Mouse (Mus musculus): Measurements from ENCODE around the gene Mlh1. TPM values are rescaled to one million over a fixed set of nuclear protein-coding genes. Genes with fewer than 3 reads are reported as not detected.
A peak's percentile ranks its signal among the peaks of the same experiment; 100 is the strongest.

Mlh1 gene
- polyA plus RNA-seq, 1 experiment from 2014 or later, result 56.4 TPM

GRCm38 (mm10) chr9:111260360-111260985, 11.1 kb downstream of the Mlh1 start:
- Histone ChIP-seq H3K27ac (replicated peaks; ENCODE audit: low read depth, low read length) (no peak overlapping the region), H3K4me1 (ENCODE audit: control insufficient read depth, insufficient read depth, low read length) (no peaks in the 10 kb centered on the region), H3K4me2 (ENCODE audit: low read depth, low read length) (no peak overlapping the region), H3K9ac (replicated peaks; ENCODE audit: low read length) (no peak overlapping the region), H3K36me3 (replicated peaks; ENCODE audit: control insufficient read depth, insufficient read depth, low read depth, low read length) (no peaks in the 10 kb centered on the region; the same call in 1 of the 2 replicates), H3K4me3 (ENCODE audit: low read depth, low read length) (no peak overlapping the region), H3K9me3 (replicated peaks; ENCODE audit: control insufficient read depth, low read length) (no peaks in the 10 kb centered on the region), H3K27me3 (ENCODE audit: control insufficient read depth, insufficient read depth, low read length) (no peaks in the 10 kb centered on the region)
- 30% methylated on average over 1 of the region's 1 CpGs for WGBS
- DNase-seq (ENCODE audit: low spot score) (no peak), ATAC-seq (replicated peaks; ENCODE audit: insufficient number of reproducible peaks, low FRiP score, low TSS enrichment, low read depth) (no peak)

DNA sequence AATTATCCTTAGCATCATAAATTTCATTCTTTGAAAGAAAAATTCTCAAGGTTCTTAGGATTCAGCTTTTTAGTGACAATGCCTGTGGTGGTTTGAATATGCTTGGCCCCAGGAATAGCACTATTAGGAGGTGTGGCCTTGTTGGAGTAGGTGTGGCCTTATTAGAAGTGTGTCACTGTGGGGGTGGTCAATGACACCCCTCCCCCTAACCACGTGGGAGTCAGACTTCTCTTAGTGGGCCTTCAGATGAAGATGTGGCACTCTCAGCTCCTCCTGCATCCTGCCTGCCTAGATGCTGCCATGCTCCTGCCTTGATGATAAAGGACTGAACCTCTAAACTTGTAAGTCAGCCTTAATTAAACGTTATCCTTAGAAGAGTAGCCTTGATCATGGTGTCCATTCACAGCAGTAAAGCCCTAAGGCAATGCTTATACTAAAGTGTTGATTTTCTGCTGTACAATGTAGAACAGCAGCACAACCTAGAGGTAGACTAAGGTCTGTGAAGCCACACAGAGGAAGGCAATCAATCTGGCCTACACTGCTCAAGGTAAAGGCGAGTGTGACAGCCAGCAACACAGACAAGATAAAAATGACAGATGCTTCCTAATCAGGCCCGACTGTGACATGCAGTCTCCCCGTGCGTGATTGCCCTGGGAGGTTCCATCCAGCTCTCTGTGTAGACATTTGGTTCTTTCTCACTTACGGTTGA, 19.3 kb downstream of the Mlh1 start:
- WGBS, result 77% methylated on average over 7 of the region's 7 CpGs
- Histone ChIP-seq H3K27ac (replicated peaks; ENCODE audit: low read depth, low read length) (no peak overlapping the region), H3K4me3 (ENCODE audit: low read depth, low read length) (no peak overlapping the region), H3K4me1 (ENCODE audit: control insufficient read depth, insufficient read depth, low read length) (no peaks in the 10 kb centered on the region), H3K4me2 (ENCODE audit: low read depth, low read length) (no peak overlapping the region), H3K9me3 (replicated peaks; ENCODE audit: control insufficient read depth, low read length) (no peaks in the 10 kb centered on the region), H3K27me3 (ENCODE audit: control insufficient read depth, insufficient read depth, low read length) (no peaks in the 10 kb centered on the region), H3K9ac (replicated peaks; ENCODE audit: low read length) (no peak overlapping the region), H3K36me3 (replicated peaks; ENCODE audit: control insufficient read depth, insufficient read depth, low read depth, low read length) (peaks cover 3% of the 10 kb centered on the region)
- ATAC-seq (replicated peaks; ENCODE audit: insufficient number of reproducible peaks, low FRiP score, low TSS enrichment, low read depth), result no peak
- no peak for DNase-seq (ENCODE audit: low spot score)

- DNase-seq (ENCODE audit: low spot score) (peak; percentile 18), ATAC-seq (replicated peaks; ENCODE audit: insufficient number of reproducible peaks, low FRiP score, low TSS enrichment, low read depth) (no peak)
- no peak overlapping the region for H3K4me2 ChIP-seq (ENCODE audit: low read depth, low read length)
- H3K4me3 ChIP-seq (ENCODE audit: low read depth, low read length), result no peak overlapping the region
- no peaks in the 10 kb centered on the region for H3K27me3 ChIP-seq (ENCODE audit: control insufficient read depth, insufficient read depth, low read length)
- H3K9ac ChIP-seq (replicated peaks; ENCODE audit: low read length), result no peak overlapping the region
- H3K9me3 ChIP-seq (replicated peaks; ENCODE audit: control insufficient read depth, low read length), result no peaks in the 10 kb centered on the region
- H3K27ac ChIP-seq (replicated peaks; ENCODE audit: low read depth, low read length), result no peak overlapping the region
- 84% methylated on average over 3 of the region's 3 CpGs for WGBS
- H3K4me1 ChIP-seq (ENCODE audit: control insufficient read depth, insufficient read depth, low read length), result no peaks in the 10 kb centered on the region
- peaks cover 3% of the 10 kb centered on the region for H3K36me3 ChIP-seq (replicated peaks; ENCODE audit: control insufficient read depth, insufficient read depth, low read depth, low read length)
Measured at GRCm38 (mm10) chr9:111247682-111248246, 23.8 kb downstream of the Mlh1 start.

DNA sequence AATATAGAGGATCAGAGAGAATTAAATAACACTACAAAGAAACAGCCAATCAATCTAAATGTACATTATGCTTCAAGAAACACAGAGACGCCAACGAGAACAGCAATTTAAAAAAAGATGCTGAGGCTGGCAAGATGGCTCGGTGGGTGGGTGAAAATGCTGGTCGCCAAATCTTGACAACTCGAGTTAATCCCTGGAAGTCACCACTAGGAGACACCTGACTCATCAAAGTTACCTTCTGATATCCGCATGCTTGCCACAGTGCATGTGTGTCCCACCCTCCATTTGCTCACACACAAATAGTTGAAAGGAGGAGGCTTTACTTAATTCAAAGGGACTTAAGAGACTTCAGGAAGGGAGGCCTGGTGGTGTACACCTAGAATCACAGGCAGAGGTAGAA, 26.0 kb downstream of the Mlh1 start:
- Histone ChIP-seq H3K4me3 (ENCODE audit: low read depth, low read length) (no peak overlapping the region), H3K4me1 (ENCODE audit: control insufficient read depth, insufficient read depth, low read length) (no peaks in the 10 kb centered on the region), H3K27ac (replicated peaks; ENCODE audit: low read depth, low read length) (no peak overlapping the region), H3K36me3 (replicated peaks; ENCODE audit: control insufficient read depth, insufficient read depth, low read depth, low read length) (peaks cover 3% of the 10 kb centered on the region), H3K9ac (replicated peaks; ENCODE audit: low read length) (no peak overlapping the region), H3K4me2 (ENCODE audit: low read depth, low read length) (no peak overlapping the region), H3K27me3 (ENCODE audit: control insufficient read depth, insufficient read depth, low read length) (no peaks in the 10 kb centered on the region), H3K9me3 (replicated peaks; ENCODE audit: control insufficient read depth, low read length) (no peaks in the 10 kb centered on the region)
- DNase-seq (ENCODE audit: low spot score) (no peak), ATAC-seq (replicated peaks; ENCODE audit: insufficient number of reproducible peaks, low FRiP score, low TSS enrichment, low read depth) (no peak)
- WGBS, result 75% methylated on average over 6 of the region's 6 CpGs

DNA sequence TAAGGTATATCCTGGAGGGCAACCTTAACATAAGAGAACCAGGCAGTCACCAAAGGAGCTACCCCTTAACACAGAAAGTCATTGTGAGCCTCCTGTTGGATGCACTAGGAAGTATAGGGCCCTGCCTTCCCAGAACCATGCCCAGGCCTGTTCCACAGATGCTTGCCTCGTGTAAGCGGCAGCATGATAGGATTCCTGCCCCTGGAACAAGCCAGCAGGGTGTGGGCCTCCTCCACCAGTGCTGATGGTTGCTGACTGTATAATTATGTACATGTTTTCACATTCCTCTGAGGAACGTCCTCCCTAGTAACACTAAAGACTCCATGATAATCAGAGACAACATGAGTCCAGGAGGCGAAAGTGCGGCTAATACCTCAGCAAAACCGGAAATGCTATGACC, 28.2 kb downstream of the Mlh1 start:
- no peak overlapping the region for H3K4me2 ChIP-seq (ENCODE audit: low read depth, low read length)
- no peak overlapping the region for H3K4me3 ChIP-seq (ENCODE audit: low read depth, low read length)
- no peak overlapping the region for H3K9ac ChIP-seq (replicated peaks; ENCODE audit: low read length)
- WGBS, result 77% methylated on average over 6 of the region's 6 CpGs
- H3K9me3 ChIP-seq (replicated peaks; ENCODE audit: control insufficient read depth, low read length), result no peaks in the 10 kb centered on the region
- no peaks in the 10 kb centered on the region for H3K27me3 ChIP-seq (ENCODE audit: control insufficient read depth, insufficient read depth, low read length)
- ATAC-seq (replicated peaks; ENCODE audit: insufficient number of reproducible peaks, low FRiP score, low TSS enrichment, low read depth) (no peak), DNase-seq (ENCODE audit: low spot score) (no peak)
- no peak overlapping the region for H3K27ac ChIP-seq (replicated peaks; ENCODE audit: low read depth, low read length)
- H3K36me3 ChIP-seq (replicated peaks; ENCODE audit: control insufficient read depth, insufficient read depth, low read depth, low read length), result no peaks in the 10 kb centered on the region; the same call in 1 of the 2 replicates
- H3K4me1 ChIP-seq (ENCODE audit: control insufficient read depth, insufficient read depth, low read length), result no peaks in the 10 kb centered on the region

DNA sequence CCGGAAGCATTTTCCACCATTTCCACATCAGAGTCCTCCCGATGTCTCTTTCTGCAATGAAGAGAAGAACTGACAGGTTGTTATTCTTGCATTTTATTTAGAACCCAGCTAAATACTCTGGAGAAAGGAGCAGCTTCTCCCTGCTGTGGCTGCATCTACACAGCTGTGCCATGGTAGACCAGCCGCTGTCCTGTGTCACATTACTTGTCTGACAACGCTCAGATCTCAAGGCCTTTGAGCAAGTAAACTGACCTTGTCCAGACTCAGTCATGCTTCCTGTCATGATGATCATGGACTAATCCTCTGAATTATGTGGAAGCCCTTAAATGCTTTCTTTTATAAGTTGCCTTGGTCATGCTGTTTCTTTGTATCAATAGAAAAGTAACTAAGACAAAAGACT, 31.8 kb downstream of the Mlh1 start:
- H3K4me2 ChIP-seq (ENCODE audit: low read depth, low read length), result no peak overlapping the region
- no peak for ATAC-seq (replicated peaks; ENCODE audit: insufficient number of reproducible peaks, low FRiP score, low TSS enrichment, low read depth)
- H3K27me3 ChIP-seq (ENCODE audit: control insufficient read depth, insufficient read depth, low read length), result no peaks in the 10 kb centered on the region
- H3K4me1 ChIP-seq (ENCODE audit: control insufficient read depth, insufficient read depth, low read length), result no peaks in the 10 kb centered on the region
- no peak overlapping the region for H3K27ac ChIP-seq (replicated peaks; ENCODE audit: low read depth, low read length)
- no peak overlapping the region for H3K4me3 ChIP-seq (ENCODE audit: low read depth, low read length)
- 87% methylated on average over 4 of the region's 4 CpGs for WGBS
- H3K9ac ChIP-seq (replicated peaks; ENCODE audit: low read length), result no peak overlapping the region
- H3K9me3 ChIP-seq (replicated peaks; ENCODE audit: control insufficient read depth, low read length), result no peaks in the 10 kb centered on the region
- DNase-seq (ENCODE audit: low spot score), result no peak
- no peaks in the 10 kb centered on the region; the same call in 1 of the 2 replicates for H3K36me3 ChIP-seq (replicated peaks; ENCODE audit: control insufficient read depth, insufficient read depth, low read depth, low read length)

DNA sequence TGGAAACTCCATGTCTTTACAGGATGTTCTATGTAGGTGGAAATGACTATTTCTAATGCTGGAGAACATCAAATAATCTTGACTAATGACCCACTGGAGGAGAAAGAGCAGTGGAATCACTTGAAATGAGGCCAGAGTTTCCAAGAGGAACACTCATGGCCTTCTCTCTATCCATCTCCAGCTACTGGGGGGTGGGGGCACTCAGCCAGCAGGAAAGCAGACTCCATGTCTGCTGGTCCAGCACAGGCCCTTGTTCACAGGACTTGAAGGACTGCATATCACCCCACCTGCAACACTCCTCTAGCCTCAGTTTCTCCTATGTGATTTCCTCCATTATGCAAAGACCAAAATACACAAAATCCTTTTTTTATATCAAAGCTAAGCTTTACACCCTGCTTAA, 33.9 kb downstream of the Mlh1 start:
- Histone ChIP-seq H3K27me3 (ENCODE audit: control insufficient read depth, insufficient read depth, low read length) (no peaks in the 10 kb centered on the region), H3K36me3 (replicated peaks; ENCODE audit: control insufficient read depth, insufficient read depth, low read depth, low read length) (no peaks in the 10 kb centered on the region; the same call in 1 of the 2 replicates), H3K4me3 (ENCODE audit: low read depth, low read length) (no peak overlapping the region), H3K27ac (replicated peaks; ENCODE audit: low read depth, low read length) (no peak overlapping the region), H3K4me2 (ENCODE audit: low read depth, low read length) (no peak overlapping the region), H3K4me1 (ENCODE audit: control insufficient read depth, insufficient read depth, low read length) (no peaks in the 10 kb centered on the region), H3K9me3 (replicated peaks; ENCODE audit: control insufficient read depth, low read length) (no peaks in the 10 kb centered on the region), H3K9ac (replicated peaks; ENCODE audit: low read length) (no peak overlapping the region)
- DNase-seq (ENCODE audit: low spot score), result no peak
- no peak for ATAC-seq (replicated peaks; ENCODE audit: insufficient number of reproducible peaks, low FRiP score, low TSS enrichment, low read depth)

DNA sequence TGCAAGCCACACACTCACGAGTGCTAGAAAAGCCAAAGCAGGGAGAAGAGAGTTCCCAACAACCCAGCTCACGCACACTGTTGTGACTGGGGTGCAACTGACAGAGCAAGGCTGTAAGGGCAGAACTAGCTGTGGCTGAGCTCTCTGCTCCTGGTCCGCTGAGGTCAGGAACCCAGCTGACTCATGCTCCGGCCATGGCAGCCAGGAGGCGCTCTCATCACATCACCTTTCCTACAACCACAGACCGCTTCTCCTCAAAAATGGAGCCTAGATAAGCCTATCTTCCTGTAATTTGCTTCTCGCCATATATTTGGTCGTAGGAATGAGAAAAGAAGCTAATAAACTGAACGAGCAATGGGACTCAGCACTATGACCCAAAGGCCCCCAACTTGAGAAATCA, 36.9 kb downstream of the Mlh1 start:
- DNase-seq (ENCODE audit: low spot score), result no peak
- ATAC-seq (replicated peaks; ENCODE audit: insufficient number of reproducible peaks, low FRiP score, low TSS enrichment, low read depth), result no peak
- no peak overlapping the region for H3K4me2 ChIP-seq (ENCODE audit: low read depth, low read length)
- no peaks in the 10 kb centered on the region for H3K9me3 ChIP-seq (replicated peaks; ENCODE audit: control insufficient read depth, low read length)
- H3K4me1 ChIP-seq (ENCODE audit: control insufficient read depth, insufficient read depth, low read length), result no peaks in the 10 kb centered on the region
- no peaks in the 10 kb centered on the region for H3K27me3 ChIP-seq (ENCODE audit: control insufficient read depth, insufficient read depth, low read length)
- no peak overlapping the region for H3K27ac ChIP-seq (replicated peaks; ENCODE audit: low read depth, low read length)
- WGBS, result 89% methylated on average over 9 of the region's 9 CpGs
- no peak overlapping the region for H3K9ac ChIP-seq (replicated peaks; ENCODE audit: low read length)
- no peak overlapping the region for H3K4me3 ChIP-seq (ENCODE audit: low read depth, low read length)
- no peaks in the 10 kb centered on the region; the same call in 1 of the 2 replicates for H3K36me3 ChIP-seq (replicated peaks; ENCODE audit: control insufficient read depth, insufficient read depth, low read depth, low read length)

Measured in embryonic facial prominence, embryonic 11.5 days (tissue).